Mouse (Mus musculus) embryonic stem cell, embryonic (primary cell): ENCODE measurements around the gene 5330417C22Rik.

Source experiments
- CTCF ChIA-PET, 4 experiments: fragments of 300-600 bp in 2 of 4; fragments of 350-600 bp in 2 of 4; sonication (Branson Sonifier 250); formaldehyde crosslinking; loops; one replicate each; lab custom pipeline; 2022; ENCODE audit warnings: inconsistent platforms in 2 of 4; lab: Charles Lee
- POLR2A ChIA-PET, 4 experiments: fragments of 300-600 bp in 2 of 4; fragments of 350-600 bp in 2 of 4; sonication (Branson Sonifier 250); formaldehyde crosslinking; loops; one replicate each; lab custom pipeline; 2022; ENCODE audit warnings: antibody characterized with exemption in 4 of 4, inconsistent platforms in 1 of 4; lab: Charles Lee

Gene 5330417C22Rik

GRCm38 (mm10) chr3:108497602-108498001 is 38.7 kb downstream of the 5330417C22Rik start:
- ChIA-PET CTCF (interaction anchor here in 1 of 4 experiments (0.6 to 0.9 kb wide), 2 partner anchors 38 to 40 kb away, joined by 3 to 11 read pairs; no protein-coding TSS in a partner anchor), POLR2A (interaction anchor here in 2 of 4 experiments (0.6 to 1.2 kb wide), 3 partner anchors 13 to 53 kb away, joined by 3 to 4 read pairs (median 4); no protein-coding TSS in a partner anchor)

GRCm38 (mm10) chr3:108495486-108495885 is 40.9 kb downstream of the 5330417C22Rik start:
- ChIA-PET POLR2A (no interaction called here), CTCF (no interaction called here)

GRCm38 (mm10) chr3:108494861-108495474 is 41.4 kb downstream of the 5330417C22Rik start:
- CTCF ChIA-PET: no interaction called here

GRCm38 (mm10) chr3:108489968-108490367 is 46.4 kb downstream of the 5330417C22Rik start:
- CTCF ChIA-PET: interaction anchor here in 3 of 4 experiments (0.6 to 2.0 kb wide), 15 partner anchors 23 to 1250 kb away, joined by 3 to 15 read pairs (median 4); partner anchors contain the start of genes Prpf38b (in 1 of the 3) and Stxbp3 (in 1 of the 3)
- POLR2A ChIA-PET: interaction anchor here in 3 of 4 experiments (0.6 to 3.9 kb wide), 11 partner anchors 11 to 1157 kb away, joined by 3 to 13 read pairs (median 3); partner anchors contain the start of gene Sars (in 2 of the 3)

More at GRCm38 (mm10) chr3:108494861-108495474, 41.4 kb downstream of the 5330417C22Rik start:
- POLR2A ChIA-PET: interaction anchor here in 1 of 4 experiments (0.7 kb wide), 1 partner anchor 51 kb away, joined by 3 read pairs; no protein-coding TSS in a partner anchor

GRCm38 (mm10) chr3:108484749-108485148 is 51.6 kb downstream of the 5330417C22Rik start:
- POLR2A ChIA-PET: no interaction called here
- CTCF ChIA-PET: no interaction called here

- POLR2A ChIA-PET: interaction anchor here in 1 of 4 experiments (0.7 kb wide), 1 partner anchor 11 kb away, joined by 3 read pairs; no protein-coding TSS in a partner anchor
- CTCF ChIA-PET: no interaction called here
Observed at GRCm38 (mm10) chr3:108478800-108479199, 57.5 kb downstream of the 5330417C22Rik start.

GRCm38 (mm10) chr3:108476761-108477619 is 59.3 kb downstream of the 5330417C22Rik start:
- ChIA-PET POLR2A (interaction anchor here in 2 of 4 experiments (0.6 to 0.7 kb wide), 3 partner anchors 43 to 264 kb away, joined by 4 to 6 read pairs (median 4); no protein-coding TSS in a partner anchor), CTCF (no interaction called here)

GRCm38 (mm10) chr3:108475496-108475895 is 60.8 kb downstream of the 5330417C22Rik start:
- POLR2A ChIA-PET: no interaction called here
- CTCF ChIA-PET: no interaction called here

- CTCF ChIA-PET: no interaction called here
- POLR2A ChIA-PET: no interaction called here
Observed at GRCm38 (mm10) chr3:108474969-108475368, 61.4 kb downstream of the 5330417C22Rik start.

GRCm38 (mm10) chr3:108467760-108468159 is 68.6 kb downstream of the 5330417C22Rik start:
- ChIA-PET CTCF (interaction anchor here in 1 of 4 experiments (1.1 kb wide), 1 partner anchor 22 kb away, joined by 3 read pairs; no protein-coding TSS in a partner anchor), POLR2A (interaction anchor here in 1 of 4 experiments (0.7 kb wide), 1 partner anchor 69 kb away, joined by 3 read pairs; no protein-coding TSS in a partner anchor)

- POLR2A ChIA-PET: no interaction called here
- CTCF ChIA-PET: no interaction called here
Observed at GRCm38 (mm10) chr3:108466425-108466824, 69.9 kb downstream of the 5330417C22Rik start.

- ChIA-PET CTCF (interaction anchor here (0.6 to 1.5 kb wide), 8 partner anchors 10 to 410 kb away, joined by 3 to 7 read pairs (median 4); partner anchors contain the start of gene Sars (in 1 of the 4)), POLR2A (interaction anchor here in 3 of 4 experiments (0.6 to 6.4 kb wide), 10 partner anchors 14 to 441 kb away, joined by 3 to 39 read pairs (median 4); partner anchors contain the start of genes Sars (in 3 of the 3) and Psrc1 (in 1 of the 3))
Observed at GRCm38 (mm10) chr3:108458866-108459265, 77.5 kb downstream of the 5330417C22Rik start.

- ChIA-PET POLR2A (interaction anchor here in 3 of 4 experiments (0.7 to 6.4 kb wide), 11 partner anchors 13 to 440 kb away, joined by 3 to 39 read pairs (median 3); partner anchors contain the start of genes Sars (in 3 of the 3), Psrc1 (in 1 of the 3) and Wdr47 (in 1 of the 3)), CTCF (interaction anchor here (0.6 to 1.5 kb wide), 8 partner anchors 11 to 286 kb away, joined by 3 to 7 read pairs (median 4); partner anchors contain the start of gene Sars (in 2 of the 4))
Observed at GRCm38 (mm10) chr3:108458380-108458779, 78.0 kb downstream of the 5330417C22Rik start.

GRCm38 (mm10) chr3:108454172-108454571 is 82.2 kb downstream of the 5330417C22Rik start:
- CTCF ChIA-PET: no interaction called here
- POLR2A ChIA-PET: interaction anchor here in 1 of 4 experiments (4.2 kb wide), 1 partner anchor 10 kb away, joined by 20 read pairs; the partner anchor contains the start of gene Sars

- POLR2A ChIA-PET: interaction anchor here in 3 of 4 experiments (0.6 to 4.2 kb wide), 14 partner anchors 7 to 139 kb away, joined by 3 to 20 read pairs (median 4); partner anchors contain the start of genes Sars (in 1 of the 3) and Wdr47 (in 1 of the 3)
Observed at GRCm38 (mm10) chr3:108451969-108452368, 84.4 kb downstream of the 5330417C22Rik start.

GRCm38 (mm10) chr3:108445366-108445705 is 91.0 kb downstream of the 5330417C22Rik start:
- ChIA-PET CTCF (interaction anchor here in 3 of 4 experiments (0.8 to 1.8 kb wide), 7 partner anchors 11 to 80 kb away, joined by 3 to 11 read pairs (median 3); no protein-coding TSS in a partner anchor), POLR2A (interaction anchor here (0.5 to 3.5 kb wide), 88 partner anchors 9 to 585 kb away, joined by 3 to 98 read pairs (median 7); partner anchors contain the start of genes Atxn7l2 (in 3 of the 4), Psma5 (in 3 of the 4), Psrc1 (in 3 of the 4) and Celsr2 (in 2 of the 4))

More at GRCm38 (mm10) chr3:108451969-108452368, 84.4 kb downstream of the 5330417C22Rik start:
- CTCF ChIA-PET: interaction anchor here in 1 of 4 experiments (1.1 kb wide), 1 partner anchor 19 kb away, joined by 3 read pairs; no protein-coding TSS in a partner anchor

GRCm38 (mm10) chr3:108444698-108445365 is 91.5 kb downstream of the 5330417C22Rik start, which contains the start of gene Sars:
Sars (minus strand) TSS chr3:108445209.
- POLR2A ChIA-PET: interaction anchor here (0.5 to 3.5 kb wide), 146 partner anchors 7 to 585 kb away, joined by 3 to 98 read pairs (median 5); partner anchors contain the start of genes Atxn7l2 (in 3 of the 4), Cyb561d1 (in 3 of the 4), Gpsm2 (in 3 of the 4) and Prpf38b (in 3 of the 4)

More at GRCm38 (mm10) chr3:108444698-108445365, 91.5 kb downstream of the 5330417C22Rik start, which contains the start of gene Sars:
- CTCF ChIA-PET: interaction anchor here (0.5 to 1.8 kb wide), 18 partner anchors 11 to 163 kb away, joined by 3 to 11 read pairs (median 3); partner anchors contain the start of gene Psrc1 (in 1 of the 4)
